Mouse (Mus musculus) c-Kit-positive CD71-negative TER-119-negative erythroid progenitor cells, embryonic 14.5 days (primary cell): ENCODE measurements around the gene Dok3.

Experiments used
- DNase-seq: peaks from one replicate; pipeline ENCODE4 v3.0.0-alpha.2; 2013; ENCODE audit warnings: low read depth

The Dok3 gene

GRCm38 (mm10) chr13:55476256-55476655 is 52.8 kb downstream of the Dok3 start:
- no peak for DNase-seq

GRCm38 (mm10) chr13:55475750-55476149 is 53.3 kb downstream of the Dok3 start:
- DNase-seq = no peak

- no peak for DNase-seq
Observed at GRCm38 (mm10) chr13:55474621-55475069, 54.5 kb downstream of the Dok3 start.

GRCm38 (mm10) chr13:55473961-55474360 is 55.1 kb downstream of the Dok3 start:
- no peak for DNase-seq
